Mouse (Mus musculus) embryonic facial prominence, embryonic 15.5 days (tissue): ENCODE data around the gene Gimap4. TPM values are rescaled to one million over a fixed set of nuclear protein-coding genes. Genes with fewer than 3 reads are reported as not detected.

Experiments
- ATAC-seq: fragments of 200-750 bp; cut with Nextera tagmentation; 2 replicates; pipeline ENCODE4 v1.8.0; 2017; ENCODE audit warnings: low read depth, moderate TSS enrichment; ENCODE audit not compliant: insufficient number of reproducible peaks, low FRiP score, low TSS enrichment
- H3K27ac ChIP-seq: fragments of 300-500 bp; sonication (generic); replicated peaks from 2 replicates; pipeline ENCODE4 v1.5.1; 2015; ENCODE audit warnings: mild to moderate bottlenecking, inconsistent platforms
- H3K27me3 ChIP-seq: fragments of 300-500 bp; sonication (generic); 2 replicates; pipeline ENCODE4 v1.6.1; 2015; ENCODE audit warnings: inconsistent platforms
- H3K36me3 ChIP-seq: fragments of 300-500 bp; sonication (generic); 2 replicates; pipeline ENCODE4 v1.6.1; 2015; ENCODE audit warnings: mild to moderate bottlenecking, inconsistent platforms
- H3K4me1 ChIP-seq: fragments of 300-500 bp; sonication (generic); 2 replicates; pipeline ENCODE4 v1.6.1; 2015; ENCODE audit warnings: inconsistent platforms
- H3K4me2 ChIP-seq: fragments of 300-500 bp; sonication (generic); replicated peaks from 2 replicates; pipeline ENCODE4 v1.6.1; 2015; ENCODE audit warnings: mild to moderate bottlenecking, inconsistent platforms
- H3K4me3 ChIP-seq: fragments of 300-500 bp; sonication (generic); replicated peaks from 2 replicates; pipeline ENCODE4 v1.5.1; 2015; ENCODE audit warnings: mild to moderate bottlenecking, inconsistent platforms
- H3K9ac ChIP-seq: fragments of 300-500 bp; sonication (generic); 2 replicates; pipeline ENCODE4 v1.6.1; 2015; ENCODE audit warnings: inconsistent platforms
- H3K9me3 ChIP-seq: fragments of 300-500 bp; sonication (generic); replicated peaks from 2 replicates; pipeline ENCODE4 v1.6.1; 2016; ENCODE audit warnings: inconsistent platforms
- WGBS: fragments of 180-500 bp; shearing (Covaris S2); methylation state at CpG from one replicate; pipeline ENCODE4 v1.1.7; 2015; 5-methylcytosine and 5-hydroxymethylcytosine counted together
- polyA plus RNA-seq: library from polyadenylated mRNA; unstranded; fragments of >200 nt; fragmentation: Nextera tagmentation; extraction: Ambion mirVana; gene quantifications from 2 replicates; pipeline ENCODE4 v1.2.1, GENCODE M21; 2015

Gene Gimap4
- polyA plus RNA-seq, 1 experiment from 2014 or later: 13.4 TPM

- Histone ChIP-seq H3K4me2 (no peak overlapping the region), H3K9ac (no peak overlapping the region), H3K4me3 (no peak overlapping the region), H3K36me3 (no peaks in the 10 kb centered on the region), H3K9me3 (no peaks in the 10 kb centered on the region), H3K27me3 (no peaks in the 10 kb centered on the region), H3K4me1 (no peaks in the 10 kb centered on the region), H3K27ac (no peak overlapping the region)
- ATAC-seq: no peak
- WGBS: 79% methylated on average over 7 of the region's 7 CpGs
Measured at GRCm38 (mm10) chr6:48685694-48686665, 1.6 kb downstream of the Gimap4 start.

DNA sequence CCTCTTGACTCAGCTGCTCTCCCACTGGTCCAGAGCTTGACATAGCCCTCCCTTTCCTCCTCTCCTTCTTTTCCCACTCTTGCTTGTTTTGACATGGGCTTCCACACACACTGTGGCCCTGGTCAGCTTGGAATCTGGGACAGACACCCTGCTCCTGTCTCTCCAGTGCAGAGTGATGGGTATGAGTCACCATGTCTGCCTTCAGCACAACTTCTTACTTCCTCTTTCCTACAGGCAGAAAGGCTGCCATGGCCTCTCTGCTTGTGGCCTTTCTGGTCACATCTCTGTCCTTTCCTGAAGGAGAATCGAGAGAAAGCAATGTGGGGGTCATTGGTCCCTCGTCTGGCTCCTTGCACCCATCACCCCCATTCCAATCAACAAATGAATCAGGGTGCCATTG is 2.7 kb downstream of the Gimap4 start:
- Histone ChIP-seq H3K36me3 (no peaks in the 10 kb centered on the region), H3K27me3 (no peaks in the 10 kb centered on the region), H3K9me3 (no peaks in the 10 kb centered on the region), H3K9ac (no peak overlapping the region), H3K27ac (no peak overlapping the region), H3K4me2 (no peak overlapping the region), H3K4me3 (no peak overlapping the region), H3K4me1 (no peaks in the 10 kb centered on the region)
- 58% methylated on average over 2 of the region's 2 CpGs for WGBS
- no peak for ATAC-seq

DNA sequence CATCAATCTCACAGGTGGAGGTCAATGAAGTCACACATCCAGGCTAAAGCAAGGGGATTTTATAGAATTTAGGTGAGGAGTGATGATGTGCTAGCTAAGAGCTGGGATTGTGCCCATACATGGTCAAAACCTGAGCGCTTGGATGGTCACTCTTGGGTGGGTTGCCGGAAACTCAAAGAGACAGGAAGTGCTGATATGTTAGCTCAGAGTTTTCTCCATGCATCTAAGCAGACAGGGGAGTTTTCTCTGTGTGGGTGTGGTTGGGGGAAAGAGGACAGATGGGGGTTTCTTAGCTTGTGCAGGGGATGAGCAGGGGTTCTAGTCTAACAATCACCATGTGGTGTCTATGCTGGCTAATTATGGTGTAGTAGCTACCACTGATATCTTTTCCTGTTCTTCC is 5.0 kb downstream of the Gimap4 start:
- no peak overlapping the region for H3K27ac ChIP-seq
- no peak overlapping the region for H3K4me2 ChIP-seq
- H3K36me3 ChIP-seq: no peaks in the 10 kb centered on the region
- H3K4me3 ChIP-seq: no peak overlapping the region
- no peak for ATAC-seq
- no peaks in the 10 kb centered on the region for H3K9me3 ChIP-seq
- no peaks in the 10 kb centered on the region for H3K4me1 ChIP-seq
- WGBS: 91% methylated on average over 2 of the region's 2 CpGs
- H3K27me3 ChIP-seq: no peaks in the 10 kb centered on the region
- H3K9ac ChIP-seq: no peak overlapping the region

DNA sequence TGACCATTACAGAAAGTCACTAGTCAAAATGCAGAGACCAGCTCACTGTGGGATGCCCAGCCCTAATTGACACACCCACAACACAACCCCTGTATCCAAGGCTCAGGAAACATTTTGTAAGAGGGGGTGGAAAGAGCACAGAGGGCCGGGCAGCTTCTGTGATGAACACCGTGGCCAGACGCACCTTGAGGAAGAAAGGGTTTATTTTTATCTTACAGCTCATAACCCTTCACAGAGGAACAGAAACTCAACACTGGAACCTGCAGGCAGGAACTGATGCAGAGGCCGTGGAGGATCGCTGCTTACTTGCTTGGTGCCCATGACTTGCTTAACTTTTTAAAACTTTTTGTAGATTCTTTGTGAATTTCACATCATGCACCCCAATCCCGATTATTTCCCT is 8.6 kb downstream of the Gimap4 start:
- no peaks in the 10 kb centered on the region for H3K4me1 ChIP-seq
- WGBS: 85% methylated on average over 6 of the region's 6 CpGs
- no peaks in the 10 kb centered on the region for H3K9me3 ChIP-seq
- H3K4me3 ChIP-seq: no peak overlapping the region
- no peaks in the 10 kb centered on the region for H3K27me3 ChIP-seq
- no peak overlapping the region for H3K27ac ChIP-seq
- H3K36me3 ChIP-seq: no peaks in the 10 kb centered on the region
- no peak for ATAC-seq
- H3K4me2 ChIP-seq: no peak overlapping the region
- no peak overlapping the region for H3K9ac ChIP-seq

- Histone ChIP-seq H3K27ac (no peak overlapping the region), H3K9ac (no peak overlapping the region), H3K36me3 (no peaks in the 10 kb centered on the region), H3K4me2 (no peak overlapping the region), H3K27me3 (no peaks in the 10 kb centered on the region), H3K4me1 (no peaks in the 10 kb centered on the region), H3K9me3 (no peaks in the 10 kb centered on the region), H3K4me3 (no peak overlapping the region)
- WGBS: 74% methylated on average over 4 of the region's 4 CpGs
- ATAC-seq: no peak
Measured at GRCm38 (mm10) chr6:48696830-48697554, 12.6 kb downstream of the Gimap4 start.

DNA sequence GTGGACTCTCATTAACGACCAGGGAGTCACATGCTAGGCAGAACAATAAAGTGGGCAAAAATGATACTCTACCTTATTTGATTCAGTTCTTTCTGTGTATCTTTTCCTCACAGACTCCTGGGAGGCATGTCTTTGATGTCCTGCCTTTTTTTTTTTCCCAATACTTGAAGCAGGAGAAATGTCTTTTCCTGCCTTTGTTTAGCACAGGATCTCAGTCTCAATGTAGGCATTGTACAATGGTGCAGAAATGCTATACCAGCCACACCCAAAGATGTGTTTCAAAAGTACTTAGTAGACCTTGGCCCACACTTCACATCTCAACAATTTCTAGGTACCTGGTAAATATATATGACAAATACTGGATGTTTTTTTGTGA is 13.2 kb downstream of the Gimap4 start:
- H3K4me1 ChIP-seq: no peaks in the 10 kb centered on the region
- no peak overlapping the region for H3K4me3 ChIP-seq
- H3K9me3 ChIP-seq: no peaks in the 10 kb centered on the region
- no peaks in the 10 kb centered on the region for H3K27me3 ChIP-seq
- no peaks in the 10 kb centered on the region for H3K36me3 ChIP-seq
- H3K9ac ChIP-seq: no peak overlapping the region
- H3K4me2 ChIP-seq: no peak overlapping the region
- no peak for ATAC-seq
- H3K27ac ChIP-seq: no peak overlapping the region
- 39% methylated on average over 1 of the region's 1 CpGs for WGBS

DNA sequence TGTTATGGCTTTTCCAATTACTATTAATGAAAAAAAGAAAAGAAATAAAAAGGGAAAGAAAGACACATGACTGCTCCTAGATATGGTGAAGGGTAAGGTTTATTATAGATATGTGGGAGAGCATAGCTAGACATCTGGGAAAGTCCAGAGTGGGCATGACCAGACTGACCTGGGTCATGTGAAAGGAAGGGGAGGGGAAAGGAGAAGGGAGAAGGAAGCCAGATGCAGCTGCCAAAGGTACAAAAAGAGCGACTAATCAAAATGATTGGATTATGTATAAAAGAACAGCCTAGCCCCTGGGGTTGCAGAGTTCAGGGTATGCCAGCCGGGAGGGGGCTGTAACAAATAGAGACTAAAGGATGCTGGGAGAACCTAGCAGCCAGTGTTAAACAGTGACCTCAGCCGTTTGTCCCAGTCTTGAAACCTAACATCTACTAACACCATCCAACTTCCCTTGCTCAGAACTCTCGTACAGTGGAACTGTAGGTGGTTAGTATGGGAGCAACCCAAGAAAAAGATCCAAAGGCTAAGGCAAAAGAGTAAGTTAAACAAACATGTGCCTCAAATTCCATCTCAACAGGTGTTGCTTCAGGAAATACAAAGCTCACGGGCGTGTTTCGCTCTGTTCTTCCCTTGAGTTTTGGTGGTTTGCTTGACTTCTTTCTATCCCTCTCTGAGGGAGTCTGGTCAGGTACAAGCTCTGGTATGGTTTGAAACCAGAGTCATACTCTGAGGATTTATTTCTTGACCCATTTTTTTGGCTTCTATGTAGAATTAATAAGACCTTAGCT is 13.9 kb downstream of the Gimap4 start:
- H3K36me3 ChIP-seq: no peaks in the 10 kb centered on the region
- WGBS: 68% methylated on average over 7 of the region's 7 CpGs

DNA sequence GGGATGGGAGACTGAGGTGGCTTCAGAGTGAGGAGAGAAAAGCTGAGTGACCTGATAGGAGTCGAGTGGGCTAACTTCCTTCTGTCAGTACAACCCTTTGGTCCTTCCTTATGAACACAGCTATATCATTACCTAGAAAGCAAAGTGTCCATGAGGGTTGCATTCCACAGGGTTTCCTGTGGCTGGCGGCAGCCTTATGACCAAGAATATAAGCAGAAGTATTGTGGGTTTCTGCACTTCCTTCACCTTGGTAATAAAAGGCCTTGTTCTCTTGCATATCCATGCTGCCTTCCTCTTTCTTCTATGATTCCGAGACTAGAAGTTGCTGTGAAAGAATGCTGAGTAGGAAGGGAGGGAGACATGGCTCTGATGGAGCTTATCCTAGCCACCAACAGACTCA is 14.5 kb downstream of the Gimap4 start:
- Histone ChIP-seq H3K9me3 (no peaks in the 10 kb centered on the region), H3K4me3 (no peak overlapping the region), H3K4me2 (no peak overlapping the region), H3K4me1 (no peaks in the 10 kb centered on the region), H3K36me3 (no peaks in the 10 kb centered on the region), H3K27ac (no peak overlapping the region), H3K27me3 (no peaks in the 10 kb centered on the region), H3K9ac (no peak overlapping the region)
- ATAC-seq: no peak
- 77% methylated on average over 3 of the region's 3 CpGs for WGBS

More for the DNA sequence above, 13.9 kb downstream of the Gimap4 start:
- no peaks in the 10 kb centered on the region for H3K9me3 ChIP-seq
- no peak overlapping the region for H3K9ac ChIP-seq
- no peaks in the 10 kb centered on the region for H3K27me3 ChIP-seq
- H3K4me1 ChIP-seq: no peaks in the 10 kb centered on the region
- H3K4me3 ChIP-seq: no peak overlapping the region
- no peak overlapping the region for H3K4me2 ChIP-seq
- no peak for ATAC-seq
- no peak overlapping the region for H3K27ac ChIP-seq

DNA sequence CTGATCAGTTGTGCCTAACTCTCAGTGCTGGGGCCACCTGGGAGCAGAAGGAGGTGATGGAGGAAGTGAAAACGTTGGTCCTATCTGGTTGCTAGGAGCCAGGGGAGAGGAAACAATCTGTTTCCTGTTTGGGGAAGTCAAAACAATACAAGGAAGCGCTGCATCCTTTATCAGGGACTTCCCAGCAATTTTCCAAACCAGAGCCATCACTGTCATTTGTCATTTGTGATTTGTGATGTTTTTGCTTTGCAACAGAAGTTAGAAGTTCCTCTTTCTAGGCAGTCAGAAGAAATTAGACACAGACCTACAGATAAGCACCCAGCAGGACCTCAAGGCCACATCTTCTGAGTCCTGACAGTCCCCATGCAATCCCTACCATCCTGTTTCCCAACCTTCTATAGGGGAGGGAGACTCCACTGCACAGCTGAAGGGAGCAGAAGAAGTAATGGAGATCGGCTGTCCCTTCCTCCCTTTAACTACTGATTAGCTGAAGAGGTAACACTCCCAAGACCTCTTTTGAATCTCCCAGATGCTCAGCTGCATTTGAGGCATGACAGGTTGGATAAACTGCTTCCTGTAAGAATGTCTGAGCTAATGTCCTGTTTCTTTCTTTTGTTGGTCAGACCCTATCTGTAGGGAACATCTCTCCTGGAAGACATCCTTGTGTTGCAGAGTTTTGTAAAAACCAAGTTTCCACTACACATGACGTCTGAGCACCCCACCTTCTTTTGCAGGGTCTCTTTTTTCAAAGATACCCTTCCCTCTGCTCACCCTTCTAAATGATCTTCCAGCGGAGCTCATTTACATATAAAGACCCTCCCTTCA is 16.1 kb downstream of the Gimap4 start:
- ATAC-seq: no peak
- 0 out of 2 replicates have a peak overlapping the region, but pooled peaks have one; percentile 4 for H3K27ac ChIP-seq
- H3K9me3 ChIP-seq: no peaks in the 10 kb centered on the region
- no peak overlapping the region for H3K9ac ChIP-seq
- WGBS: 48% methylated on average over 5 of the region's 5 CpGs
- H3K4me2 ChIP-seq: no peak overlapping the region
- H3K4me3 ChIP-seq: no peak overlapping the region
- H3K4me1 ChIP-seq: no peaks in the 10 kb centered on the region
- no peaks in the 10 kb centered on the region for H3K36me3 ChIP-seq
- H3K27me3 ChIP-seq: no peaks in the 10 kb centered on the region

GRCm38 (mm10) chr6:48702146-48702545 is 17.8 kb downstream of the Gimap4 start:
- no peak for ATAC-seq

More at GRCm38 (mm10) chr6:48702146-48702545, 17.8 kb downstream of the Gimap4 start:
- WGBS: 73% methylated on average over 7 of the region's 7 CpGs
- Histone ChIP-seq H3K4me3 (no peak overlapping the region), H3K4me2 (no peak overlapping the region), H3K9ac (no peak overlapping the region), H3K27ac (no peak overlapping the region), H3K36me3 (no peaks in the 10 kb centered on the region), H3K27me3 (no peaks in the 10 kb centered on the region), H3K4me1 (no peaks in the 10 kb centered on the region), H3K9me3 (no peaks in the 10 kb centered on the region)
